Mouse (Mus musculus) midbrain, postnatal 0 days (tissue): ENCODE results near the gene Rbbp6. TPM values are rescaled to one million over a fixed set of nuclear protein-coding genes. Genes with fewer than 3 reads are reported as not detected.

Source experiments
- ATAC-seq: fragments of 200-750 bp; cut with Nextera tagmentation; 2 replicates; pipeline ENCODE4 v1.8.0; 2017; ENCODE audit warnings: moderate number of reproducible peaks, mild to moderate bottlenecking, moderate TSS enrichment, moderate library complexity; ENCODE audit not compliant: low FRiP score
- DNase-seq: peaks from one replicate; pipeline ENCODE4 v3.0.0-alpha.2; 2015; ENCODE audit warnings: low spot score
- H3K27ac ChIP-seq: fragments of 300-500 bp; sonication (generic); 2 replicates; pipeline ENCODE4 v1.5.1; 2014; ENCODE audit warnings: low read depth, mild to moderate bottlenecking, low read length, mixed read lengths
- H3K27me3 ChIP-seq: fragments of 300-500 bp; sonication (generic); 2 replicates; pipeline ENCODE4 v1.6.1; 2014; ENCODE audit warnings: low read length, control low read depth, mixed read lengths; ENCODE audit not compliant: insufficient read depth
- H3K36me3 ChIP-seq: fragments of 300-500 bp; sonication (generic); 2 replicates; pipeline ENCODE4 v1.6.1; 2014; ENCODE audit warnings: low read length, control low read depth, mixed read lengths; ENCODE audit not compliant: insufficient read depth
- H3K4me1 ChIP-seq: fragments of 300-500 bp; sonication (generic); 2 replicates; pipeline ENCODE4 v1.6.1; 2014; ENCODE audit warnings: mild to moderate bottlenecking, control low read depth, antibody characterized with exemption, low read length, mixed read lengths; ENCODE audit not compliant: insufficient read depth
- H3K4me2 ChIP-seq: fragments of 300-500 bp; sonication (generic); 2 replicates; pipeline ENCODE4 v1.6.1; 2014; ENCODE audit warnings: low read depth, mild to moderate bottlenecking, low read length, mixed read lengths; ENCODE audit not compliant: poor library complexity, severe bottlenecking
- H3K4me3 ChIP-seq: fragments of 300-500 bp; sonication (generic); 2 replicates; pipeline ENCODE4 v1.5.1; 2014; ENCODE audit warnings: low read depth, mild to moderate bottlenecking, low read length, moderate library complexity
- H3K9ac ChIP-seq: fragments of 300-500 bp; sonication (generic); replicated peaks from 2 replicates; pipeline ENCODE4 v1.6.1; 2014; ENCODE audit warnings: mild to moderate bottlenecking, low read length, moderate library complexity, mixed read lengths; ENCODE audit not compliant: poor library complexity, severe bottlenecking
- H3K9me3 ChIP-seq: fragments of 300-500 bp; sonication (generic); 2 replicates; pipeline ENCODE4 v1.6.1; 2016; ENCODE audit warnings: low read length, control low read depth
- CTCF ChIP-seq: IDR thresholded peaks from 2 replicates; pipeline ENCODE4 v1.5.1; 2016; ENCODE audit warnings: antibody characterized with exemption, mild to moderate bottlenecking
- WGBS: fragments of 180-500 bp; shearing (Covaris S2); extraction: QIAGEN DNeasy Blood & Tissue Kit; methylation state at CpG from one replicate; pipeline ENCODE4 v1.1.7; 2014; 5-methylcytosine and 5-hydroxymethylcytosine counted together
- polyA plus RNA-seq: library from polyadenylated mRNA; unstranded; fragments of >200 nt; fragmentation: Nextera tagmentation; extraction: Ambion mirVana; gene quantifications from 2 replicates; pipeline ENCODE4 v1.2.1, GENCODE M21; 2015
- total RNA-seq: library from RNA; depleted of rRNA; stranded (reverse); fragments of >200 nt; gene quantifications from 2 replicates; pipeline ENCODE4 v1.2.3, GENCODE M21; 2014

The Rbbp6 gene
- total and polyA plus RNA-seq, 2 experiments from 2014 or later: 22.9 to 33.7 TPM

- no peak overlapping the region for H3K27ac ChIP-seq
- no peaks in the 10 kb centered on the region for H3K27me3 ChIP-seq
- ATAC-seq (no peak), DNase-seq (no peak)
- no peak overlapping the region for H3K9ac ChIP-seq
- TF ChIP-seq CTCF: peak; percentile 42
- H3K9me3 ChIP-seq: no peaks in the 10 kb centered on the region
- H3K4me2 ChIP-seq: no peak overlapping the region
- H3K4me1 ChIP-seq: peaks cover 4% of the 10 kb centered on the region
- H3K36me3 ChIP-seq: no peaks in the 10 kb centered on the region
- no peak overlapping the region for H3K4me3 ChIP-seq
Observed at GRCm38 (mm10) chr7:122936626-122937025, 28.9 kb upstream of the Rbbp6 start.

GRCm38 (mm10) chr7:122938197-122938596, 27.3 kb upstream of the Rbbp6 start:
- DNase-seq (peak; percentile 12), ATAC-seq (peak; percentile 52; the same call in 1 of the 2 replicates)
- no peak for TF ChIP-seq CTCF
- Histone ChIP-seq H3K4me3 (no peak overlapping the region), H3K9ac (no peak overlapping the region), H3K27me3 (no peaks in the 10 kb centered on the region), H3K9me3 (no peaks in the 10 kb centered on the region), H3K36me3 (no peaks in the 10 kb centered on the region), H3K27ac (peak overlapping the region; percentile 48), H3K4me1 (peaks cover 4% of the 10 kb centered on the region), H3K4me2 (no peak overlapping the region)
- WGBS: 29% methylated on average over 1 of the region's 1 CpGs

- Histone ChIP-seq H3K27me3 (no peaks in the 10 kb centered on the region), H3K27ac (no peak overlapping the region), H3K4me1 (peaks cover 4% of the 10 kb centered on the region), H3K4me3 (no peak overlapping the region), H3K9ac (no peak overlapping the region), H3K36me3 (no peaks in the 10 kb centered on the region), H3K9me3 (no peaks in the 10 kb centered on the region), H3K4me2 (no peak overlapping the region)
- TF ChIP-seq CTCF: no peak
- ATAC-seq: no peak
- DNase-seq: no peak
- WGBS: 87% methylated on average over 3 of the region's 3 CpGs
Observed at GRCm38 (mm10) chr7:122939181-122939580, 26.3 kb upstream of the Rbbp6 start.

GRCm38 (mm10) chr7:122940371-122941075, 25.0 kb upstream of the Rbbp6 start:
- no peaks in the 10 kb centered on the region for H3K9me3 ChIP-seq
- H3K4me3 ChIP-seq: no peak overlapping the region
- ATAC-seq (no peak), DNase-seq (peak; percentile 12)
- no peaks in the 10 kb centered on the region for H3K36me3 ChIP-seq
- H3K27ac ChIP-seq: no peak overlapping the region
- peak overlapping the region; percentile 28; the same call in 1 of the 2 replicates for H3K4me2 ChIP-seq
- H3K4me1 ChIP-seq: peaks cover 4% of the 10 kb centered on the region
- no peak for TF ChIP-seq CTCF
- no peaks in the 10 kb centered on the region for H3K27me3 ChIP-seq
- H3K9ac ChIP-seq: no peak overlapping the region
- 15% methylated on average over 12 of the region's 12 CpGs for WGBS

- 92% methylated on average over 8 of the region's 8 CpGs for WGBS
- ATAC-seq: no peak
- Histone ChIP-seq H3K36me3 (no peaks in the 10 kb centered on the region), H3K27ac (no peak overlapping the region), H3K9me3 (no peaks in the 10 kb centered on the region), H3K4me1 (peaks cover 4% of the 10 kb centered on the region), H3K4me3 (no peak overlapping the region), H3K4me2 (no peak overlapping the region), H3K9ac (no peak overlapping the region), H3K27me3 (no peaks in the 10 kb centered on the region)
- no peak for DNase-seq
- no peak; the same call in 1 of the 2 replicates for TF ChIP-seq CTCF
Observed at GRCm38 (mm10) chr7:122942111-122942510, 23.4 kb upstream of the Rbbp6 start.

GRCm38 (mm10) chr7:122945149-122945548, 20.3 kb upstream of the Rbbp6 start:
- no peak overlapping the region for H3K9ac ChIP-seq
- H3K4me1 ChIP-seq: no peaks in the 10 kb centered on the region
- DNase-seq (peak; percentile 84), ATAC-seq (no peak; the same call in 1 of the 2 replicates)
- no peaks in the 10 kb centered on the region for H3K36me3 ChIP-seq
- no peaks in the 10 kb centered on the region for H3K9me3 ChIP-seq
- WGBS: 0% methylated on average over 1 of the region's 1 CpGs
- H3K27ac ChIP-seq: no peak overlapping the region
- TF ChIP-seq CTCF: peak; percentile 89
- H3K4me2 ChIP-seq: no peak overlapping the region
- no peak overlapping the region for H3K4me3 ChIP-seq
- no peaks in the 10 kb centered on the region for H3K27me3 ChIP-seq
